Mouse (Mus musculus) midbrain, embryonic 14.5 days (tissue): ENCODE results near the gene Ahctf1. TPM values are rescaled to one million over a fixed set of nuclear protein-coding genes. Genes with fewer than 3 reads are reported as not detected.

Experiments
- ATAC-seq: fragments of 200-750 bp; cut with Nextera tagmentation; 2 replicates; pipeline ENCODE4 v1.8.0; 2017; ENCODE audit warnings: moderate number of reproducible peaks, moderate library complexity; ENCODE audit not compliant: low FRiP score, low TSS enrichment
- DNase-seq: peaks from one replicate; pipeline ENCODE4 v3.0.0-alpha.2; 2015
- H3K27ac ChIP-seq: fragments of 300-500 bp; sonication (generic); replicated peaks from 2 replicates; pipeline ENCODE4 v1.5.1; 2014; ENCODE audit warnings: mild to moderate bottlenecking, low read depth, low read length, moderate library complexity
- H3K27me3 ChIP-seq: fragments of 300-500 bp; sonication (generic); 2 replicates; pipeline ENCODE4 v1.6.1; 2014; ENCODE audit warnings: low read length, control low read depth, mixed read lengths; ENCODE audit not compliant: control insufficient read depth, insufficient read depth
- H3K36me3 ChIP-seq: fragments of 300-500 bp; sonication (generic); 2 replicates; pipeline ENCODE4 v1.6.1; 2014; ENCODE audit warnings: low read length, control low read depth; ENCODE audit not compliant: control insufficient read depth, insufficient read depth
- H3K4me1 ChIP-seq: fragments of 300-500 bp; sonication (generic); 2 replicates; pipeline ENCODE4 v1.6.1; 2014; ENCODE audit warnings: mild to moderate bottlenecking, antibody characterized with exemption, low read length, control low read depth; ENCODE audit not compliant: control insufficient read depth, insufficient read depth
- H3K4me2 ChIP-seq: fragments of 300-500 bp; sonication (generic); 2 replicates; pipeline ENCODE4 v1.6.1; 2014; ENCODE audit warnings: mild to moderate bottlenecking, low read length, moderate library complexity
- H3K4me3 ChIP-seq: fragments of 300-500 bp; sonication (generic); replicated peaks from 2 replicates; pipeline ENCODE4 v1.5.1; 2014; ENCODE audit warnings: low read depth, low read length
- H3K9ac ChIP-seq: fragments of 300-500 bp; sonication (generic); replicated peaks from 2 replicates; pipeline ENCODE4 v1.6.1; 2014; ENCODE audit warnings: mild to moderate bottlenecking, low read length, moderate library complexity
- H3K9me3 ChIP-seq: fragments of 300-500 bp; sonication (generic); 2 replicates; pipeline ENCODE4 v1.6.1; 2016; ENCODE audit warnings: low read length, control low read depth, mixed read lengths; ENCODE audit not compliant: control insufficient read depth
- WGBS: fragments of 180-500 bp; shearing (Covaris S2); extraction: QIAGEN DNeasy Blood & Tissue Kit; methylation state at CpG from one replicate; pipeline ENCODE4 v1.1.7; 2014; 5-methylcytosine and 5-hydroxymethylcytosine counted together
- polyA plus RNA-seq: library from polyadenylated mRNA; unstranded; fragments of >200 nt; fragmentation: Nextera tagmentation; extraction: Ambion mirVana; gene quantifications from 2 replicates; pipeline ENCODE4 v1.2.1, GENCODE M21; 2014

Ahctf1 gene
- polyA plus RNA-seq, 1 experiment from 2014 or later = 24.2 TPM

- H3K9me3 ChIP-seq = no peaks in the 10 kb centered on the region
- ATAC-seq = no peak
- H3K4me2 ChIP-seq = no peak overlapping the region
- H3K27ac ChIP-seq = no peak overlapping the region
- H3K9ac ChIP-seq = no peak overlapping the region
- no peak overlapping the region for H3K4me3 ChIP-seq
- no peaks in the 10 kb centered on the region for H3K4me1 ChIP-seq
- no peaks in the 10 kb centered on the region for H3K36me3 ChIP-seq
- 71% methylated on average over 2 of the region's 2 CpGs for WGBS
- no peaks in the 10 kb centered on the region for H3K27me3 ChIP-seq
- no peak for DNase-seq
Observed at GRCm38 (mm10) chr1:179813385-179813784, 9.9 kb upstream of the Ahctf1 start.

DNA sequence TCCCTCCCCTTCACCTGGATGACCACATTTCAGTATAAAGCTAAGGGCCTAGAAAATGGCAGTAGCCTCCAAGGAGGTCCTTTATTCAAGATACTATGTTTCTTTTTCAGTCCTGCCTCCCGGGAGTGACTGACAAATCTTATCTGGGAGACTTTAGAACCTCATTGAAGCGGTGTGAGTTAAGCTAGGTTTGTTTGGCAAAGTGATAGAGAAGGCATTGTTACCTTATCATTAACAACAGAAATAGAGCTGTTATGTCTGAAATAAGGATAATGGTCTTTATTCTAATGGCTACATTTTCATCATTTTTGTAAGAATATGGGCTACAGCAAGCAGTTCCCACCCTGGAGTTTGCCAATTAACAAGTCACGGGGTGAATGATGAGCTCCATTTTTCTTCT, 4.8 kb upstream of the Ahctf1 start:
- WGBS = 85% methylated on average over 3 of the region's 3 CpGs

GRCm38 (mm10) chr1:179807468-179807867, 4.0 kb upstream of the Ahctf1 start:
- Histone ChIP-seq H3K4me2 (no peak overlapping the region), H3K4me1 (peaks cover under 1% of the 10 kb centered on the region), H3K27me3 (no peaks in the 10 kb centered on the region), H3K27ac (no peak overlapping the region), H3K9me3 (no peaks in the 10 kb centered on the region), H3K9ac (no peak overlapping the region), H3K4me3 (no peak overlapping the region), H3K36me3 (no peaks in the 10 kb centered on the region)
- no peak for ATAC-seq
- no peak for DNase-seq
- 91% methylated on average over 4 of the region's 4 CpGs for WGBS

More for the DNA sequence above, 4.8 kb upstream of the Ahctf1 start:
- H3K9ac ChIP-seq = no peak overlapping the region
- H3K4me2 ChIP-seq = no peak overlapping the region
- H3K36me3 ChIP-seq = no peaks in the 10 kb centered on the region
- H3K4me3 ChIP-seq = no peak overlapping the region
- no peaks in the 10 kb centered on the region for H3K4me1 ChIP-seq
- DNase-seq = no peak
- no peaks in the 10 kb centered on the region for H3K9me3 ChIP-seq
- ATAC-seq = no peak
- no peak overlapping the region for H3K27ac ChIP-seq
- no peaks in the 10 kb centered on the region for H3K27me3 ChIP-seq

GRCm38 (mm10) chr1:179805751-179806150, 2.3 kb upstream of the Ahctf1 start:
- ATAC-seq (no peak), DNase-seq (no peak)
- H3K4me1 ChIP-seq = peaks cover 15% of the 10 kb centered on the region
- no peak overlapping the region for H3K27ac ChIP-seq
- WGBS = 88% methylated on average over 5 of the region's 5 CpGs
- no peak overlapping the region for H3K4me2 ChIP-seq
- no peak overlapping the region for H3K4me3 ChIP-seq
- H3K9ac ChIP-seq = no peak overlapping the region
- no peaks in the 10 kb centered on the region for H3K9me3 ChIP-seq
- H3K27me3 ChIP-seq = no peaks in the 10 kb centered on the region
- H3K36me3 ChIP-seq = no peaks in the 10 kb centered on the region

GRCm38 (mm10) chr1:179804140-179804881, 831 bp upstream of the Ahctf1 start:
- peak; percentile 0; the same call in 1 of the 2 replicates for ATAC-seq

GRCm38 (mm10) chr1:179802610-179803512, 619 bp downstream of the Ahctf1 start, which contains the start of gene Gm10518:
Gene Gm10518 (plus strand): TSS chr1:179803376.
- DNase-seq = peak; percentile 72
- Histone ChIP-seq H3K27ac (peak within 1 kb of the TSS; percentile 93), H3K4me3 (peak within 1 kb of the TSS; percentile 86), H3K4me1 (peaks cover 15% of the 10 kb centered on the region), H3K27me3 (no peaks in the 10 kb centered on the region), H3K9ac (peak within 1 kb of the TSS; percentile 94), H3K4me2 (peak within 1 kb of the TSS; percentile 83), H3K9me3 (no peaks in the 10 kb centered on the region), H3K36me3 (peaks cover 10% of the 10 kb centered on the region)
- under 1% methylated on average over 94 of the region's 94 CpGs for WGBS
- no peak; the same call in 1 of the 2 replicates for ATAC-seq

More at GRCm38 (mm10) chr1:179804140-179804881, 831 bp upstream of the Ahctf1 start:
- Histone ChIP-seq H3K27me3 (no peaks in the 10 kb centered on the region), H3K4me2 (peak overlapping the region; percentile 83), H3K9me3 (no peaks in the 10 kb centered on the region), H3K4me3 (peak overlapping the region; percentile 86), H3K36me3 (no peaks in the 10 kb centered on the region), H3K9ac (peak overlapping the region; percentile 46; the same call in 1 of the 2 replicates), H3K27ac (peak overlapping the region; percentile 93; the same call in 1 of the 2 replicates), H3K4me1 (peaks cover 15% of the 10 kb centered on the region)
- 37% methylated on average over 11 of the region's 11 CpGs for WGBS
- DNase-seq = no peak

- Histone ChIP-seq H3K4me3 (no peak overlapping the region), H3K4me2 (no peak overlapping the region), H3K4me1 (peaks cover 15% of the 10 kb centered on the region), H3K9ac (no peak overlapping the region), H3K9me3 (no peaks in the 10 kb centered on the region), H3K36me3 (peaks cover 38% of the 10 kb centered on the region), H3K27me3 (no peaks in the 10 kb centered on the region), H3K27ac (no peak overlapping the region)
- ATAC-seq = no peak
- no peak for DNase-seq
Observed at GRCm38 (mm10) chr1:179798794-179799193, 4.7 kb downstream of the Ahctf1 start.

- DNase-seq (no peak), ATAC-seq (no peak)
- H3K4me2 ChIP-seq = no peak overlapping the region
- H3K4me3 ChIP-seq = no peak overlapping the region
- H3K9ac ChIP-seq = no peak overlapping the region
- 83% methylated on average over 4 of the region's 4 CpGs for WGBS
- no peak overlapping the region for H3K27ac ChIP-seq
- H3K36me3 ChIP-seq = peaks cover 80% of the 10 kb centered on the region
- H3K27me3 ChIP-seq = no peaks in the 10 kb centered on the region
- no peaks in the 10 kb centered on the region for H3K9me3 ChIP-seq
- no peaks in the 10 kb centered on the region for H3K4me1 ChIP-seq
Observed at GRCm38 (mm10) chr1:179787281-179787680, 16.2 kb downstream of the Ahctf1 start.
